Mouse (Mus musculus) erythroblast, embryonic 14.5 days (primary cell): ENCODE measurements at regions not wholly inside any gene's neighbourhood (a gene's known extent, or its start where the extent isn't known, plus 50 kb on each side); places are given as distances from the start of the nearest gene placed in this dataset.

Experiments
- H3K27me3 ChIP-seq: 2 replicates; pipeline ENCODE4 v1.6.1; 2012; ENCODE audit warnings: inconsistent platforms; ENCODE audit not compliant: control insufficient read depth
- H3K36me3 ChIP-seq: 2 replicates; pipeline ENCODE4 v1.6.1; 2012; ENCODE audit warnings: mild to moderate bottlenecking, inconsistent platforms; ENCODE audit not compliant: control insufficient read depth
- H3K4me1 ChIP-seq: 2 replicates; pipeline ENCODE4 v1.6.1; 2012; ENCODE audit warnings: inconsistent platforms; ENCODE audit not compliant: control insufficient read depth
- H3K4me3 ChIP-seq: replicated peaks from 2 replicates; pipeline ENCODE3; 2012; ENCODE audit warnings: moderate library complexity, mild to moderate bottlenecking, inconsistent platforms
- H3K9me3 ChIP-seq: 2 replicates; pipeline ENCODE4 v1.6.1; 2012; ENCODE audit warnings: low read length, inconsistent platforms, mixed read lengths; ENCODE audit not compliant: control insufficient read depth
- GATA1 ChIP-seq: IDR thresholded peaks from 2 replicates; pipeline ENCODE4 v1.6.1; 2012; ENCODE audit warnings: low read length, inconsistent platforms, mixed read lengths
- TAL1 ChIP-seq: IDR thresholded peaks from 3 replicates; pipeline ENCODE4 v1.6.1; 2012; ENCODE audit warnings: low read length, inconsistent platforms, mixed read lengths

DNA sequence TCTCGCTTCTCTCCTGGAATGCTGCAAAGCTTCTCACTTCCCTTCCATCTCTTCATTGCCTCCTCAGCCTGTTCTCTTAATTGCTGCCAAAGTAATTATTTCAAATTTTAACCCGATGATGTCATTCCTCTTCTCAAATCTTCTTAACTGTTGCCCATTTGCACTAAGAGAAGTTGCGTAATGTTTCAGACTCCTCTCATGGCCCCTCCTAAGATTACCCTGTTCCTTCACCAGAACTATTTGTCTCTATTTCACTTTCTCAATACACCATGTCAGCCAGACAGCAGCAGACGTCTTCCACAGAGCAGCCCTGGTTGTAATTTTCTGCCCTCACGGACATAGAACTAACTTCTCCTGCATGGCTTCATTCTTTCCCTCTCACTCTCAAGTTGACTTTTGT lies 59.1 kb upstream of the Pkn2 start:
- H3K27me3 ChIP-seq: no peaks in the 10 kb centered on the region
- no peaks in the 10 kb centered on the region for H3K36me3 ChIP-seq
- no peaks in the 10 kb centered on the region for H3K4me1 ChIP-seq
- no peak overlapping the region for H3K4me3 ChIP-seq
- TF ChIP-seq TAL1: no peak
- H3K9me3 ChIP-seq: no peaks in the 10 kb centered on the region

DNA sequence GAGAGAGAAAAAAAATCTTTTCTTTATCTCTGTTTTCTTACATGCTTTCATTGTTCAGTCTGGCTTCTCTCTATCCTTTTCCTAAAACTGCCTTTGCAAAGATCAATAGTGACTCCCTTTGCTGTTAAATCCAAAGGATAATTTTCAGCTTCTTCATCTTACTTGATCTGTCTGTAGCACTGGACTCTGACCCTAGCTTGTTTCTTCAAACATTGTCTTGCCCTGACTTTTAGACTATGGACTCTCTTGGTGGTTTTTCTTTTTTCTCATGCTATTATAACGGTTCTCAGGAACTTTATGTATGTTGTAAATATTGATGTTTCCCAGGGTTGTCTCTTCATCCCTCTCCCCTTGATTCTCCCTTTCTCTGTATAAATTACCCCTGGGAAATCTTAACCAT lies 58.0 kb upstream of the Pkn2 start:
- Histone ChIP-seq H3K4me3 (no peak overlapping the region), H3K27me3 (no peaks in the 10 kb centered on the region), H3K36me3 (no peaks in the 10 kb centered on the region), H3K9me3 (no peaks in the 10 kb centered on the region), H3K4me1 (no peaks in the 10 kb centered on the region)
- TF ChIP-seq GATA1: no peak
- no peak for TF ChIP-seq TAL1

DNA sequence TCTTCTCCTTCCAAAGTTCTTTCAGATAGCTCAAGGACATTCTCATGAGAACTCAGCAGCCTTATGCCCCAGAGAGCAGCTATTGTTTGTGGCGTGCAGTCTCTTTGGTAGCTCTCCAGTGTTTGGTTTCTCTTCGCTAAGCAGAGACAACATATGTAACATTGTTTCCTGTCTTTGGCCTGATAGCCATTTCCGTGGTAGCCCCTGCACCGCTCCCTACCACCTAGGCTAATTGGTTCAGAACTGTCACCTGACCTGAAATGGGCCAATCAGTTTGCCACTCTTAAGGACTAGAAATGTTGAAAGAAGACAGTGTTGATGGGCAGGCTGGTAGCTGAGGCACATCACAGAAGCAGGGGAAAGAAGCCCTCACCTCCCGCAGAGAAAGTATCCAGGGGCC lies 54.1 kb upstream of the Pkn2 start:
- no peaks in the 10 kb centered on the region for H3K36me3 ChIP-seq
- no peaks in the 10 kb centered on the region for H3K27me3 ChIP-seq
- TF ChIP-seq GATA1 (no peak), TAL1 (no peak)
- no peaks in the 10 kb centered on the region for H3K4me1 ChIP-seq
- no peaks in the 10 kb centered on the region for H3K9me3 ChIP-seq
- no peak overlapping the region for H3K4me3 ChIP-seq

DNA sequence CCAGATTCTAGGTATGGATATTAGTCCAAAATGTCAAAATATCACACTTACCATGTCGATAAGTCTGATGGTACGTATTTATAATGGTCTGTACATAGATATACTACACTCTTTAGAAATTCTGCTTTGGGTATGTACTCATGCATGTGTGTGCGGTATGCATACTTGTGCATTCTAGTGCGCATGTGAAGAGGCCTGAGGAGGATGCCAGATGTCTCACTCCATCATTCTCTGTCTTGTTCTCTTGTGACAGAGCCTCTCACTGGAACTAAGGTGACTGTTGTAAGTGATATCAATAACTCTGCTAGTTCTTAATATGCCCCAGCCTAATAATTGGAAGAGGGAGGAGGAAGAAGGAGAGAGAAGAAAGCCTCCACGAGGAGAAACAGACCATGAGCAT lies 52.5 kb upstream of the Pkn2 start:
- Histone ChIP-seq H3K9me3 (no peaks in the 10 kb centered on the region), H3K27me3 (no peaks in the 10 kb centered on the region), H3K4me1 (no peaks in the 10 kb centered on the region), H3K4me3 (no peak overlapping the region), H3K36me3 (no peaks in the 10 kb centered on the region)
- no peak for TF ChIP-seq GATA1
- no peak for TF ChIP-seq TAL1

DNA sequence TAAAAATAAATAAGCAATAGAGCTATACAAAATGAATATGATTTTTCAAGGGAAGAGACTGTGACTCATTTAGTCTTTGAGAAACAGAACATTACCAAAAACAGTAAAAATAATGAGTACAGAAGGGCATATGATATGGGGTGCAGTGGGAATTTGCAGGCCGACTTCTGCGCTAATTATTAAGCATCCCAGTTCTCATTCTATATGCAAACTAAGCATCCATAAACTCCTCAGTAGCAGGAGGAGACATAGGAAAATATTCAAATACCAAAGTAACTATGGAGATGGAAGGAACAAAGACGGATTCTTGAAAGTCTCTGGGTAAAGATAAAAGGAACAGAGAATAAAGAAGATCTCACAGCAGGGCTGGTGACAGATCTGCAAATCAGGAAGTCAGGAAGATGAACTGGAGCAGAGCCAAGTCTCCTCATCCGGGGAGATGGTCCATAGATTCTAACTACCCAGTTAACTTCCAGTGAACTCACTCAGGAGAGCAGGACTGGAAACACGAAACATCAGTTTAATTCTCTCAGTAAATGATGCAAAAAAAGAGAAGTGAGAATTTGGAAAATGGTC lies 52.0 kb upstream of the Pkn2 start:
- H3K27me3 ChIP-seq: no peaks in the 10 kb centered on the region
- no peaks in the 10 kb centered on the region for H3K9me3 ChIP-seq
- H3K4me3 ChIP-seq: no peak overlapping the region
- no peaks in the 10 kb centered on the region for H3K4me1 ChIP-seq
- H3K36me3 ChIP-seq: no peaks in the 10 kb centered on the region
- no peak for TF ChIP-seq GATA1
- no peak for TF ChIP-seq TAL1
